Mouse (Mus musculus): ENCODE measurements around the gene Esr1. TPM values are rescaled to one million over a fixed set of nuclear protein-coding genes. Genes with fewer than 3 reads are reported as not detected.

Gene Esr1
- polyA plus RNA-seq, 1 experiment from 2014 or later: 0.82 TPM

- H3K27ac ChIP-seq: no peak overlapping the region
- no peaks in the 10 kb centered on the region for H3K4me1 ChIP-seq
- no peaks in the 10 kb centered on the region for H3K9me3 ChIP-seq
- H3K4me2 ChIP-seq: no peak overlapping the region
- no peak overlapping the region for H3K9ac ChIP-seq
- peaks cover 10% of the 10 kb centered on the region; the same call in 1 of the 2 replicates for H3K36me3 ChIP-seq
- H3K27me3 ChIP-seq: no peaks in the 10 kb centered on the region
- H3K4me3 ChIP-seq: no peak overlapping the region
- ATAC-seq (ENCODE audit: insufficient number of reproducible peaks, low FRiP score, low TSS enrichment, low read depth): no peak
- 80% methylated on average over 1 of the region's 1 CpGs for WGBS
Measured at GRCm38 (mm10) chr10:5027208-5027607, 415.8 kb downstream of the Esr1 start.

GRCm38 (mm10) chr10:5028301-5028700 lies 416.9 kb downstream of the Esr1 start:
- H3K27me3 ChIP-seq: no peaks in the 10 kb centered on the region
- no peak overlapping the region for H3K27ac ChIP-seq
- H3K4me2 ChIP-seq: no peak overlapping the region
- ATAC-seq (ENCODE audit: insufficient number of reproducible peaks, low FRiP score, low TSS enrichment, low read depth): no peak
- H3K9me3 ChIP-seq: no peaks in the 10 kb centered on the region
- no peaks in the 10 kb centered on the region for H3K4me1 ChIP-seq
- no peak overlapping the region for H3K9ac ChIP-seq
- no peak overlapping the region for H3K4me3 ChIP-seq
- 84% methylated on average over 9 of the region's 9 CpGs for WGBS
- peaks cover 17% of the 10 kb centered on the region for H3K36me3 ChIP-seq

- ATAC-seq (ENCODE audit: insufficient number of reproducible peaks, low FRiP score, low TSS enrichment, low read depth): no peak
- H3K4me1 ChIP-seq: no peaks in the 10 kb centered on the region
- H3K4me2 ChIP-seq: no peak overlapping the region
- H3K27ac ChIP-seq: no peak overlapping the region
- 53% methylated on average over 2 of the region's 2 CpGs for WGBS
- H3K27me3 ChIP-seq: no peaks in the 10 kb centered on the region
- H3K9ac ChIP-seq: no peak overlapping the region
- peaks cover 17% of the 10 kb centered on the region for H3K36me3 ChIP-seq
- no peaks in the 10 kb centered on the region for H3K9me3 ChIP-seq
- H3K4me3 ChIP-seq: no peak overlapping the region
Measured at GRCm38 (mm10) chr10:5029161-5029560, 417.8 kb downstream of the Esr1 start.

- Histone ChIP-seq H3K36me3 (peaks cover 17% of the 10 kb centered on the region), H3K4me1 (no peaks in the 10 kb centered on the region), H3K4me3 (no peak overlapping the region), H3K27me3 (no peaks in the 10 kb centered on the region), H3K4me2 (no peak overlapping the region), H3K9ac (no peak overlapping the region), H3K27ac (no peak overlapping the region), H3K9me3 (no peaks in the 10 kb centered on the region)
- no peak for ATAC-seq (ENCODE audit: insufficient number of reproducible peaks, low FRiP score, low TSS enrichment, low read depth)
- 86% methylated on average over 1 of the region's 1 CpGs for WGBS
Measured at GRCm38 (mm10) chr10:5029883-5030282, 418.5 kb downstream of the Esr1 start.

GRCm38 (mm10) chr10:5032192-5033048 lies 421.0 kb downstream of the Esr1 start:
- no peak for ATAC-seq (ENCODE audit: insufficient number of reproducible peaks, low FRiP score, low TSS enrichment, low read depth)
- no peak overlapping the region for H3K9ac ChIP-seq
- no peaks in the 10 kb centered on the region for H3K9me3 ChIP-seq
- no peaks in the 10 kb centered on the region for H3K27me3 ChIP-seq
- 80% methylated on average over 15 of the region's 15 CpGs for WGBS
- no peak overlapping the region for H3K27ac ChIP-seq
- H3K4me3 ChIP-seq: no peak overlapping the region
- H3K36me3 ChIP-seq: peaks cover 27% of the 10 kb centered on the region
- no peaks in the 10 kb centered on the region for H3K4me1 ChIP-seq
- H3K4me2 ChIP-seq: no peak overlapping the region

GRCm38 (mm10) chr10:5041254-5041653 lies 429.9 kb downstream of the Esr1 start:
- Histone ChIP-seq H3K36me3 (peaks cover 32% of the 10 kb centered on the region; the same call in 1 of the 2 replicates), H3K9ac (no peak overlapping the region), H3K4me1 (peaks cover 10% of the 10 kb centered on the region; the same call in 1 of the 2 replicates), H3K4me3 (no peak overlapping the region), H3K27ac (no peak overlapping the region), H3K9me3 (no peaks in the 10 kb centered on the region), H3K27me3 (no peaks in the 10 kb centered on the region), H3K4me2 (no peak overlapping the region)
- ATAC-seq (ENCODE audit: insufficient number of reproducible peaks, low FRiP score, low TSS enrichment, low read depth): no peak
- WGBS: 69% methylated on average over 8 of the region's 8 CpGs

- Histone ChIP-seq H3K27ac (no peak overlapping the region), H3K36me3 (peaks cover 39% of the 10 kb centered on the region), H3K9ac (no peak overlapping the region), H3K4me3 (no peak overlapping the region), H3K4me1 (peaks cover 10% of the 10 kb centered on the region; the same call in 1 of the 2 replicates), H3K9me3 (no peaks in the 10 kb centered on the region), H3K4me2 (no peak overlapping the region), H3K27me3 (no peaks in the 10 kb centered on the region)
- no peak for ATAC-seq (ENCODE audit: insufficient number of reproducible peaks, low FRiP score, low TSS enrichment, low read depth)
- 88% methylated on average over 8 of the region's 8 CpGs for WGBS
Measured at GRCm38 (mm10) chr10:5044481-5044880, 433.1 kb downstream of the Esr1 start.

- WGBS: 48% methylated on average over 7 of the region's 7 CpGs
- Histone ChIP-seq H3K27me3 (no peaks in the 10 kb centered on the region), H3K4me2 (no peak overlapping the region), H3K27ac (peak overlapping the region; percentile 9; the same call in 1 of the 2 replicates), H3K9ac (no peak overlapping the region), H3K4me1 (peaks cover 10% of the 10 kb centered on the region; the same call in 1 of the 2 replicates), H3K4me3 (no peak overlapping the region), H3K9me3 (no peaks in the 10 kb centered on the region), H3K36me3 (peaks cover 35% of the 10 kb centered on the region)
- no peak for ATAC-seq (ENCODE audit: insufficient number of reproducible peaks, low FRiP score, low TSS enrichment, low read depth)
Measured at GRCm38 (mm10) chr10:5045213-5045612, 433.8 kb downstream of the Esr1 start.

GRCm38 (mm10) chr10:5045671-5046070 lies 434.3 kb downstream of the Esr1 start:
- no peak overlapping the region for H3K4me2 ChIP-seq
- no peak for ATAC-seq (ENCODE audit: insufficient number of reproducible peaks, low FRiP score, low TSS enrichment, low read depth)
- H3K4me1 ChIP-seq: peaks cover 10% of the 10 kb centered on the region; the same call in 1 of the 2 replicates
- no peaks in the 10 kb centered on the region for H3K27me3 ChIP-seq
- H3K27ac ChIP-seq: no peak overlapping the region; the same call in 1 of the 2 replicates
- H3K9ac ChIP-seq: no peak overlapping the region
- peaks cover 30% of the 10 kb centered on the region for H3K36me3 ChIP-seq
- H3K9me3 ChIP-seq: no peaks in the 10 kb centered on the region
- H3K4me3 ChIP-seq: no peak overlapping the region
- 73% methylated on average over 5 of the region's 5 CpGs for WGBS

Other genes starting within 250 kb of the Esr1 start
- 12.5 and 13.4 TPM in 2 replicates for gene Zbtb2, start 223.5 kb upstream of the Esr1 start, polyA plus RNA-seq (2015; fragmentation: Nextera tagmentation; extraction: Ambion mirVana)
- 43.4 and 50.1 TPM in 2 replicates for gene Rmnd1, start 179.2 kb upstream of the Esr1 start, polyA plus RNA-seq (2015; fragmentation: Nextera tagmentation; extraction: Ambion mirVana)
- gene Armt1, start 179.1 kb upstream of the Esr1 start, polyA plus RNA-seq (2015; fragmentation: Nextera tagmentation; extraction: Ambion mirVana): 16.3 and 16.9 TPM in 2 replicates
- gene Ccdc170, start 129.1 kb upstream of the Esr1 start, polyA plus RNA-seq (2015; fragmentation: Nextera tagmentation; extraction: Ambion mirVana): 0.13 TPM in 1 of 2 replicates, not detected in the other

All from limb, embryonic 15.5 days (tissue).